Mouse (Mus musculus): ENCODE results near the gene Ndufv2. TPM values are rescaled to one million over a fixed set of nuclear protein-coding genes. Genes with fewer than 3 reads are reported as not detected.
A peak's percentile ranks its signal among the peaks of the same experiment; 100 is the strongest.

The Ndufv2 gene
- polyA plus RNA-seq (2012; rRNA removed) (73.1 and 115 TPM in 2 replicates), polyA plus RNA-seq (2014; fragmentation: Nextera tagmentation; extraction: Ambion mirVana) (315 and 316 TPM in 2 replicates)

GRCm38 (mm10) chr17:66101380-66102330 is at the start of gene Ndufv2:
Gene Ndufv2 (minus strand): TSS chr17:66101559.
- ATAC-seq (ENCODE audit: low FRiP score, low read depth) (peak; percentile 99), DNase-seq (ENCODE audit: low spot score) (peak; percentile 99)
- H3K4me1 ChIP-seq (ENCODE audit: control insufficient read depth, insufficient read depth, low read length): peaks cover 9% of the 10 kb centered on the region
- H3K4me3 ChIP-seq (replicated peaks; ENCODE audit: low read length): peak within 1 kb of the TSS; percentile 97
- no peaks in the 10 kb centered on the region for H3K27me3 ChIP-seq (ENCODE audit: control insufficient read depth, insufficient read depth, low read length)
- no peaks in the 10 kb centered on the region for H3K9me3 ChIP-seq (ENCODE audit: control insufficient read depth, low read length)
- peak within 1 kb of the TSS; percentile 94 for H3K9ac ChIP-seq (ENCODE audit: low read depth, low read length, severe bottlenecking)
- under 1% methylated on average over 36 of the region's 67 CpGs for WGBS
- H3K36me3 ChIP-seq (ENCODE audit: control insufficient read depth, insufficient read depth, low read length): no peaks in the 10 kb centered on the region
- peak within 1 kb of the TSS; percentile 95 for H3K4me2 ChIP-seq (replicated peaks; ENCODE audit: low read depth, low read length, severe bottlenecking)
- peak within 1 kb of the TSS; percentile 90 for H3K27ac ChIP-seq (replicated peaks; ENCODE audit: low read depth, low read length)
- 0 out of 2 replicates have a peak, but pooled peaks have one; percentile 33 for TF ChIP-seq POLR2A (IDR thresholded peaks at IDR 0.05; ENCODE audit: borderline replicate concordance, extremely low read depth, insufficient read depth, insufficient read length)

DNA sequence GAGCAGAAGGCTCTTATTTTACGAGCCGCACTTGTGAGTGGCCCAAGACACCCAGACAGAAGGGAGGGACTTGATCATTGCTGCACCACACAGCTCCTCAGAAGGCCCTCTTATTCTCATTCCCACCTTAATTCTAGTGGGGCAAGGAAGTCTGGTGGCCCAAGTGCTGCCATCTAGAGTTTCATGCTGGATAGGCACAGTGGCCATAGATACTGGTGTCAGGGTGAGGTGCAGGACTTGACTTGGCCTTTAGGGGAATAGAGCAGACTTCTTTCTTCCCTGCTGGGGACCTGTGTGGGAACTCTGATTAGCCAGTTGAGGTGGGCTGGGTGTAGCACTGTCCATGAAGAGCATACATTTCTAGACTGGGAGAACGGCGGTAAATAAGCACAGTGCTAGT is 29.9 kb upstream of the Ndufv2 start:
- WGBS: 98% methylated on average over 4 of the region's 4 CpGs
- no peaks in the 10 kb centered on the region for H3K27me3 ChIP-seq (ENCODE audit: control insufficient read depth, insufficient read depth, low read length)
- no peak overlapping the region for H3K27ac ChIP-seq (replicated peaks; ENCODE audit: low read depth, low read length)
- no peak for ATAC-seq (ENCODE audit: low FRiP score, low read depth)
- no peak overlapping the region for H3K4me2 ChIP-seq (replicated peaks; ENCODE audit: low read depth, low read length, severe bottlenecking)
- no peak overlapping the region for H3K9ac ChIP-seq (ENCODE audit: low read depth, low read length, severe bottlenecking)
- peaks cover 70% of the 10 kb centered on the region for H3K36me3 ChIP-seq (ENCODE audit: control insufficient read depth, insufficient read depth, low read length)
- DNase-seq (ENCODE audit: low spot score): no peak
- H3K4me1 ChIP-seq (ENCODE audit: control insufficient read depth, insufficient read depth, low read length): no peaks in the 10 kb centered on the region
- H3K9me3 ChIP-seq (ENCODE audit: control insufficient read depth, low read length): no peaks in the 10 kb centered on the region
- H3K4me3 ChIP-seq (replicated peaks; ENCODE audit: low read length): no peak overlapping the region
- no peak for TF ChIP-seq POLR2A (IDR thresholded peaks at IDR 0.05; ENCODE audit: borderline replicate concordance, extremely low read depth, insufficient read depth, insufficient read length)

DNA sequence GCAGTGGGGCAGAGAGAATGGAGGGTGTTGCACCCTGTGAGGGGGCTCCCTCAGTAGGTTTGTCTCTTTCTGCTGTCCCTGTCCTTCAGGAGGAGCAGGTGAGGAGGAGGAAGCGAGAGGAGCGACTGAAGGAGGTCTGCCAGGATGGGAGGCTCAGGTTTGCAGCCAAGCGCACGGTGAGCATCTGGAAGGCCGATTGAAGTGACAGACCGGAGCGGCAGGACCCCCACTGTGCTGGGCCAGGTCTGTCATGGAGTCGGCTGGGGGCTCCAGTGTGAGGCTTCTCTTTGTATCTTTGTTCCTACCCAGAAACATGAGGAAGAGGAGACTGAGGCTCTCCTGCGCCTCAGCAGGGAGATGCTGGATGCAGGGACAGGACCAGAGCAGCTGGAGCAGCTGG is 29.0 kb upstream of the Ndufv2 start:
- Histone ChIP-seq H3K4me3 (replicated peaks; ENCODE audit: low read length) (no peak overlapping the region), H3K27me3 (ENCODE audit: control insufficient read depth, insufficient read depth, low read length) (no peaks in the 10 kb centered on the region), H3K4me2 (replicated peaks; ENCODE audit: low read depth, low read length, severe bottlenecking) (no peak overlapping the region), H3K4me1 (ENCODE audit: control insufficient read depth, insufficient read depth, low read length) (no peaks in the 10 kb centered on the region), H3K36me3 (ENCODE audit: control insufficient read depth, insufficient read depth, low read length) (peaks cover 62% of the 10 kb centered on the region), H3K9me3 (ENCODE audit: control insufficient read depth, low read length) (no peaks in the 10 kb centered on the region), H3K27ac (replicated peaks; ENCODE audit: low read depth, low read length) (no peak overlapping the region), H3K9ac (ENCODE audit: low read depth, low read length, severe bottlenecking) (no peak overlapping the region)
- WGBS: 87% methylated on average over 9 of the region's 9 CpGs
- TF ChIP-seq POLR2A (IDR thresholded peaks at IDR 0.05; ENCODE audit: borderline replicate concordance, extremely low read depth, insufficient read depth, insufficient read length): no peak
- no peak for ATAC-seq (ENCODE audit: low FRiP score, low read depth)
- DNase-seq (ENCODE audit: low spot score): no peak

DNA sequence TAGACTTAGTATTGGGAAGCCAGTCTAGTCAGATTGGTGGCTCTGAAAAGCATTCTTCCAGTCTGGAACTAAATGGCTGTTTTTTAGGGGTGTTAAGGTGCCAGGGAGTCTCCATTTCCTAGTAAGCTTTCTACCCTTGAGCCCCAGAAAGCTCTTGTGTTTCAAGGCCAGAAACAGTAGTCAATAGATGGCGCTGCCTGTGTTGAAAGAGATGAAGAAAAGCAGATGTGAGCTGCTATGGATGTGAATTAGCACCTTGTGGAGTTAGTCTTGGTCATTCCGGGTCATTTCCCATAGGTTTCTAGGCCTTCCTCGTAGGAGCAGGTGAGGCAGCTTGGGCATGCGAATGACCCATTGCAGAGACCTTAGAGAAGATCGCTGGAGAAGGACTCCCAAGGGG is 23.9 kb upstream of the Ndufv2 start:
- no peak for DNase-seq (ENCODE audit: low spot score)
- H3K9me3 ChIP-seq (ENCODE audit: control insufficient read depth, low read length): no peaks in the 10 kb centered on the region

GRCm38 (mm10) chr17:66123816-66124610 is 22.7 kb upstream of the Ndufv2 start:
- Histone ChIP-seq H3K9me3 (ENCODE audit: control insufficient read depth, low read length) (no peaks in the 10 kb centered on the region), H3K27me3 (ENCODE audit: control insufficient read depth, insufficient read depth, low read length) (no peaks in the 10 kb centered on the region), H3K4me1 (ENCODE audit: control insufficient read depth, insufficient read depth, low read length) (peaks cover 8% of the 10 kb centered on the region), H3K4me2 (replicated peaks; ENCODE audit: low read depth, low read length, severe bottlenecking) (peak overlapping the region; percentile 50), H3K36me3 (ENCODE audit: control insufficient read depth, insufficient read depth, low read length) (peaks cover 24% of the 10 kb centered on the region), H3K9ac (ENCODE audit: low read depth, low read length, severe bottlenecking) (peak overlapping the region; percentile 60), H3K4me3 (replicated peaks; ENCODE audit: low read length) (peak overlapping the region; percentile 85), H3K27ac (replicated peaks; ENCODE audit: low read depth, low read length) (peak overlapping the region; percentile 80)
- TF ChIP-seq POLR2A (IDR thresholded peaks at IDR 0.05; ENCODE audit: borderline replicate concordance, extremely low read depth, insufficient read depth, insufficient read length): no peak
- DNase-seq (ENCODE audit: low spot score) (no peak), ATAC-seq (ENCODE audit: low FRiP score, low read depth) (peak; percentile 23)
- WGBS: 1% methylated on average over 20 of the region's 20 CpGs

More for the DNA sequence above, 23.9 kb upstream of the Ndufv2 start:
- ATAC-seq (ENCODE audit: low FRiP score, low read depth): no peak
- no peak overlapping the region; the same call in 1 of the 2 replicates for H3K4me2 ChIP-seq (replicated peaks; ENCODE audit: low read depth, low read length, severe bottlenecking)
- TF ChIP-seq POLR2A (IDR thresholded peaks at IDR 0.05; ENCODE audit: borderline replicate concordance, extremely low read depth, insufficient read depth, insufficient read length): no peak
- no peak overlapping the region for H3K4me3 ChIP-seq (replicated peaks; ENCODE audit: low read length)
- H3K27ac ChIP-seq (replicated peaks; ENCODE audit: low read depth, low read length): no peak overlapping the region
- WGBS: 58% methylated on average over 5 of the region's 5 CpGs
- peaks cover 8% of the 10 kb centered on the region for H3K4me1 ChIP-seq (ENCODE audit: control insufficient read depth, insufficient read depth, low read length)
- no peak overlapping the region for H3K9ac ChIP-seq (ENCODE audit: low read depth, low read length, severe bottlenecking)
- peaks cover 20% of the 10 kb centered on the region for H3K36me3 ChIP-seq (ENCODE audit: control insufficient read depth, insufficient read depth, low read length)
- H3K27me3 ChIP-seq (ENCODE audit: control insufficient read depth, insufficient read depth, low read length): no peaks in the 10 kb centered on the region
